Mouse (Mus musculus): Measurements from ENCODE around the gene Ccdc70. TPM values are rescaled to one million over a fixed set of nuclear protein-coding genes. Genes with fewer than 3 reads are reported as not detected.

Ccdc70 gene
- not detected in 2 replicates for polyA plus RNA-seq (2015; fragmentation: Nextera tagmentation; extraction: Ambion mirVana)

GRCm38 (mm10) chr8:21969475-21969874, at the start of gene Ccdc70:
Gene Ccdc70, plus strand, starts transcription at chr8:21969775.

GRCm38 (mm10) chr8:21932610-21933009, 37.0 kb upstream of the Ccdc70 start, which contains the start of gene Defb15:
Gene Defb15, minus strand, starts transcription at chr8:21932710.

GRCm38 (mm10) chr8:21938052-21938451, 31.5 kb upstream of the Ccdc70 start, which contains the start of gene Defb35:
Gene Defb35, plus strand, starts transcription at chr8:21938352.

GRCm38 (mm10) chr8:21946462-21946861, 23.1 kb upstream of the Ccdc70 start, which contains the start of gene Defb13:
Gene Defb13, plus strand, starts transcription at chr8:21946762.

GRCm38 (mm10) chr8:21958414-21958813, 11.2 kb upstream of the Ccdc70 start, which contains the start of gene Fam90a1a:
Gene Fam90a1a, plus strand, starts transcription at chr8:21958714.

Other genes starting within 250 kb of the Ccdc70 start
- gene Defa24, start 235.3 kb upstream of the Ccdc70 start, polyA plus RNA-seq (2015; fragmentation: Nextera tagmentation; extraction: Ambion mirVana) = not detected in 2 replicates
- gene Defb50, start 146.2 kb upstream of the Ccdc70 start, polyA plus RNA-seq (2015; fragmentation: Nextera tagmentation; extraction: Ambion mirVana) = not detected in 2 replicates
- gene Defb2, start 129.8 kb upstream of the Ccdc70 start, polyA plus RNA-seq (2015; fragmentation: Nextera tagmentation; extraction: Ambion mirVana) = not detected in 2 replicates
- gene Defb10, start 110.9 kb upstream of the Ccdc70 start, polyA plus RNA-seq (2015; fragmentation: Nextera tagmentation; extraction: Ambion mirVana) = not detected in 2 replicates
- gene Defb9, start 84.4 kb upstream of the Ccdc70 start, polyA plus RNA-seq (2015; fragmentation: Nextera tagmentation; extraction: Ambion mirVana) = not detected in 2 replicates
- gene Defb11, start 63.4 kb upstream of the Ccdc70 start, polyA plus RNA-seq (2015; fragmentation: Nextera tagmentation; extraction: Ambion mirVana) = not detected in 2 replicates
- not detected in 2 replicates for gene Defb15, start 37.1 kb upstream of the Ccdc70 start, polyA plus RNA-seq (2015; fragmentation: Nextera tagmentation; extraction: Ambion mirVana)
- gene Defb35, start 31.4 kb upstream of the Ccdc70 start, polyA plus RNA-seq (2015; fragmentation: Nextera tagmentation; extraction: Ambion mirVana) = not detected in 2 replicates
- gene Defb13, start 23.0 kb upstream of the Ccdc70 start, polyA plus RNA-seq (2015; fragmentation: Nextera tagmentation; extraction: Ambion mirVana) = not detected in 2 replicates
- gene Fam90a1a, start 11.1 kb upstream of the Ccdc70 start, polyA plus RNA-seq (2015; fragmentation: Nextera tagmentation; extraction: Ambion mirVana) = not detected in 2 replicates
- 0.05 TPM in 2 replicates for gene Atp7b, start 90.5 kb downstream of the Ccdc70 start, polyA plus RNA-seq (2015; fragmentation: Nextera tagmentation; extraction: Ambion mirVana)
- gene Alg11, start 90.9 kb downstream of the Ccdc70 start, polyA plus RNA-seq (2015; fragmentation: Nextera tagmentation; extraction: Ambion mirVana) = 10.0 and 10.5 TPM in 2 replicates
- 0.06 and 0.09 TPM in 2 replicates for gene Nek5, start 155.3 kb downstream of the Ccdc70 start, polyA plus RNA-seq (2015; fragmentation: Nextera tagmentation; extraction: Ambion mirVana)
- gene Nek3, start 196.7 kb downstream of the Ccdc70 start, polyA plus RNA-seq (2015; fragmentation: Nextera tagmentation; extraction: Ambion mirVana) = 2.3 and 2.9 TPM in 2 replicates
- gene Ckap2, start 216.0 kb downstream of the Ccdc70 start, polyA plus RNA-seq (2015; fragmentation: Nextera tagmentation; extraction: Ambion mirVana) = 13.8 and 14.7 TPM in 2 replicates
- gene Vps36, start 223.0 kb downstream of the Ccdc70 start, polyA plus RNA-seq (2015; fragmentation: Nextera tagmentation; extraction: Ambion mirVana) = 18.6 and 22.3 TPM in 2 replicates